Mouse (Mus musculus) olfactory bulb, adult 2 months (tissue): ENCODE data around the gene Olfr952.

Experiments
- CTCF ChIP-seq: fragments of 200-500 bp; IDR thresholded peaks from 2 replicates; pipeline ENCODE4 v1.5.1; 2012; ENCODE audit warnings: low read depth, mild to moderate bottlenecking, low read length, moderate library complexity; ENCODE audit not compliant: insufficient read depth
- POLR2A ChIP-seq: fragments of 200-500 bp; IDR thresholded peaks from 2 replicates; pipeline ENCODE4 v1.6.1; 2012; ENCODE audit warnings: mild to moderate bottlenecking, low read depth, low read length, moderate library complexity; ENCODE audit not compliant: insufficient read depth

GRCm38 (mm10) chr9:39456401-39456800 lies 29.5 kb upstream of the Olfr952 start, which contains the start of gene Olfr954:
- TF ChIP-seq CTCF (no peak), POLR2A (no peak)
